Mouse (Mus musculus): ENCODE results near the gene Gp9.

Gene Gp9

DNA sequence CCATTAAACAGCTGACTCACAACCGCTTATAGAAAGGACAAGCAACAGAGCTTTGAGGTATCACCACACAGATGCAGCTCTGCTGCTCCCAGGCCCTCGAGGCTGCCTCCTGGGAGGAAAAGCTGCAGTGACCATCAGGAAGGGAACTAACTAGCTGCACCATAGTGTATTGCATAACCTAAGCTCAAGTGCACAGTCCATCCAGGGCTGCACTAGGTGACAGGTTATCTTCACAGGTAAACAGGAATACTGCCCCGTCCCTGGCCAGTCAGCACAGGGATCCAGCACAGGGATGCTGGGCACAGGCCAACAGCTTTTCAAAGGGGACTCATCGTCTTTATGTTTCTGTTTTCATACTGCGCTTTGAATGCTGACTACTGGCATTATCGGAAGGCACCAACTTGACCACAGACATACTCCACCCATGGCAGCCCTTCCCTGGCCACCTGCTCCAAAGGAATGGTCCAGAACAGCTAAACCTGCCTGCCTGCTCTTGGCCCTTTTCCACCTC lies 31.8 kb downstream of the Gp9 start:
- DNase-seq (ENCODE audit: low read depth, low spot score): peak; percentile 43

DNA sequence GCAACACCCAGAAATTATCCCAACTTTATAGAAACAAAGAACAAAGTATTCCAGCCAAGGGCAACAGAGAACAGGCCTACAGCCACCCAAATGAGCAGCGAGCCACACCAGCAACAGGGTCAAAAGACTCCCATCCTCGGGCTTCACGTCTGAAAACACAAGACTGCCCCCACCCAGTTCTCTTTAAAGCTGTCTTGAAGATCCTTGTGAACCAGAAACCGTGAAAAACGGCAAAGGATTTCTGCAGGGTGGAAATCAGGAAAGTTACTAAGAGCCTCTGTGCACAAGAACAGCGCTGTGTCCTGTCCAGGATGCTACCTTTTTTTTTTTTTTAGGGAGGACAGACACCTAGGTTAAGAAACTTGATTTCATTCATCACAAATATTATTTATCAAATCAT lies 32.4 kb downstream of the Gp9 start:
- no peak for DNase-seq (ENCODE audit: low read depth, low spot score)

DNA sequence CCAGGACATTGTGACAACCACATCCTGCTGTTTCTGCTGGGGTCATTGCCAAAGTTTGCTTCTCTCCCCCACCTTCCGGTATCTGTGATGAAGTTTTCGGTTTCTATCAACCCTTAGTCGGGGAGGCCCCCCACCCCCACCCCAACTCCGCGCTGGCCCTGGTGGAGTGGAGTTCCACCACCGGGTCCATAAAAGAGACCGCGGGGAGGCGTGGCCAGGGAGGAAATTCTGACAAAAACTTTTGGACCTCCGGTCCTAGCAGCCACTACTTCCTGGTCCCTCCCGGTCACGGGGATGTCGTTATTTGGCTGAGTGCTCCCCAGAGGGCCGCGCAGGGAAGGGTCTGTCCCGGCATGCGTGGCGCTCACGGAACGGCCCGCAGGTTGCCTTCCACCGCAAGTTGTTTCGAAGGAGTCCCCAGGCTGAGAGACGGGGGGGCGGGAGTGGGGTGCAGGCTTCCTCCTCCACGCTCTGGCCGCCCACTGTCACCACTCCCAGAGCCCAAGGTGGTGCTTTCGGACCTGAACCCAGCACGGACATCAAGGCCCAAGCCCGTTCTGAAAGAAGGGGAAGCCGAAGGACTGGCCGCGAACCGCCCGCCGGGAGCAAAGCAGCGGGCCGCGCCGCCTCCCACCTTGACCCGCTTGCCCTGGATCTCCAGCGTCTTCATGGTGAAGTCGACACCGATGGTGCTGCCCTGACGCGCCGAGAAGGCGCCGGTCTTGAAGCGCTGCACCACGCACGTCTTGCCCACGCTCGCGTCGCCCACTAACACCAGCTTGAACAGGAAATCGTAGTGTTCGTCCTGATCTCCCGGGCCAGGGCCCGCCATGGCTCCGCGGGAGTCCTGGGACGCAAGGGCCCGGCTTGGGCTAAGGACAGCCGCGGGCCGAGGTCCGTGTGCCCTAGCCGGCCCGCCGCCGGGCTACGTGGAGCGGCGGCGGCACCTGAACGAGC lies 33.1 kb downstream of the Gp9 start:
- peak; percentile 88 for DNase-seq (ENCODE audit: low read depth, low spot score)

DNA sequence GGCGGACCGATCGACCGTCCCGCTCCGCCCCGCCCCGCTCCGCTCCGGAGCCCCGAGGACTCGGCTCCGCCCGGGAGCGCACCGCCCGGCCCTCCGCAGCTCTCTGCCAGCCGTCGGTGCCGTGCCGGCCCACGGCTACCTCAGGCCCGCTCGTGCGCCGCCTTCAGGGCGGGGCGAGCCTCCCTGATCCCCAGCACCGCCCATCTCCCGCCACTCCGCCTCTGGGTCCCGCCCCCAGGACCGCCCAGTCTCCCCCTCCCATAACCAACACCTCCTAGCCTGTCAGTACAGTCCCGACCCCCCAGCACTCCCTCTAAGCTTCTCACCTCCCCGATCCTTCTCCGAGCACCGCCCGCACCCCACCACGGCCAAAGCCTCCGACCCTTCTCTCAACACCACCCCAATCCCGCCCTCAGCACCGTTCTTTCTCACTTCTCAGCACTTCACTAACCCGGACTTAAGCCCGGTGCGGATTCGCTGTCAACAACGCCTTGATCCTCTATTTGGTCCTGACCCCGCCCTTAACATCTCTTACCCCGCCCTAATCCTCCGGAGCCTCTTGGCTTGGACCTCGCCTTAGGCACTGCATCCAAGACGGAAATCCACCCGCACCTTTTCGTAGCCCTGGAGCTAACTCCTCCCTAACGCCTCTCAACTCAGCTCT lies 33.9 kb downstream of the Gp9 start, which contains the start of gene Rab43:
Gene Rab43 (minus strand): TSS at position 490 of the 664 bp plus-strand sequence.
- peak; percentile 95 for DNase-seq (ENCODE audit: low read depth, low spot score)

DNA sequence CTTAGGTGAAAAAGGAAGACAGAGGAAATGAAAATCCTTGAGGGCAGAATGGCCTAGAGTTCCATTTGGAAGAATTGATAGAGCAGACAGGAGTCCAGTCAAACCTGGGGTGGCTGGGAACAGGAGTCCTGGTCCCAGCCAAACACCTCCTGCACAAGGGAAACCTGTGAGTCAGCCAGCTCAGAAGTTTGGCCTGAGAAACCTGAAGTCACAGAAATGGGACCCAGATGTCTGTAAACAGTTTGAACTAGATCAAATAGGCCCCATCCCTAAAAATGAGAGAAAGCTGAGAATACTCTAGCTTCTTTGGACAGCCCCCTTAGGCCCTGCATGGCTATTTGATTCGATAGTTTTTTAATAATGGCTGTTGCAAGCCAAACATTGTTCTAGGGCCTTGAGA lies 34.8 kb downstream of the Gp9 start:
- DNase-seq (ENCODE audit: low read depth, low spot score): no peak

DNA sequence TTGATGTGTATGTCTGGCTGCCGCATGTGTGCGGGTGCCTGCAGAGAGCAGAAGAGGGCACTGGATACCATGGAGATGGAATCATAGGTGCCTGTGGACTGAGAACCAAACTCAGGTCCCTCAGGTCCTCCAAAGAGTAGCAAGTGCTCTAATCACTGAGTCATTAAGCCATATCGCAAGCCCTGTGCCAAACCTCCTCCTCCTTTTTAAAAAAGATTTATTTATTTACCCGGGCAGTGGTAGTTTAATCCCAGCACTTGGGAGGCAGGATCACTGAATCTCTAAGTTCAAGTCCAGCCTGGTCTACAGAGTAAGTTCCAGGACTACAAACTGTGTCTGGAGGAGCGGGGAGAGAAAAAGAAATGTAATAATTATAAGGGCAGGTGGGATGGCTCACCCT lies 36.6 kb downstream of the Gp9 start:
- no peak for DNase-seq (ENCODE audit: low read depth, low spot score)

DNA sequence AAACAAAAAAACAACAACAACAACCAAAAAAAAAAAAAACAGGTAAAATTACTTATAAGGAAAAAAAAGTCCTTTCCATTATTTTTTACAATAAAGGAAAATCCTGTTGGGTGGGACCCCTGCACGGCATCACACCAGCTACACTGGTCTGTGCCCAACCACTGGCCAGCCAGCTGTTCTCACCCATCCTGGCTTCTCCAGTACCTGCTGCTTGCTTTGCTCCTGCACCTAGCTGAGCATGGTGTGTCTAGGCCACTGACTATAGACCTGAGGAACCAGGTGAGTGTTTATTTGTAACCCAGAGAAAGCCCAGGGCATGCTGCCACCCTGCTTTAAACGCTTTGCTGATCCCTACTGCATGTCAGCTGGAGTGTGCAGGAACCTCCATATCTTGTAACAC lies 42.5 kb downstream of the Gp9 start:
- DNase-seq (ENCODE audit: low read depth, low spot score): no peak
